Mouse (Mus musculus) megakaryocyte, embryonic 14.5 days (primary cell): ENCODE data around the gene Hyal1. TPM values are rescaled to one million over a fixed set of nuclear protein-coding genes. Genes with fewer than 3 reads are reported as not detected.
A peak's percentile ranks its signal among the peaks of the same experiment; 100 is the strongest.

Experiments
- H3K27me3 ChIP-seq: replicated peaks from 2 replicates; pipeline ENCODE3; 2012; ENCODE audit warnings: inconsistent platforms
- H3K36me3 ChIP-seq: replicated peaks from 2 replicates; pipeline ENCODE3; 2012; ENCODE audit warnings: low read length, inconsistent platforms, mixed read lengths
- H3K4me1 ChIP-seq: 2 replicates; pipeline ENCODE4 v1.6.1; 2012; ENCODE audit warnings: inconsistent platforms
- H3K4me3 ChIP-seq: replicated peaks from 2 replicates; pipeline ENCODE3; 2012; ENCODE audit warnings: moderate library complexity, mild to moderate bottlenecking, inconsistent platforms
- H3K9me3 ChIP-seq: 2 replicates; pipeline ENCODE4 v1.6.1; 2012; ENCODE audit warnings: inconsistent platforms
- FLI1 ChIP-seq: IDR thresholded peaks from 2 replicates; pipeline ENCODE4 v1.6.1; 2012; ENCODE audit warnings: low read length, inconsistent platforms, mixed read lengths
- GATA1 ChIP-seq: IDR thresholded peaks from 3 replicates; pipeline ENCODE4 v1.6.1; 2012; ENCODE audit warnings: mixed read lengths, low read length, inconsistent platforms, borderline replicate concordance
- polyA plus RNA-seq: library from polyadenylated mRNA; stranded (reverse); fragments of >175 nt; gene quantifications from 2 replicates; pipeline ENCODE4 v1.2.3, GENCODE M21; 2012; ENCODE audit warnings: low replicate concordance; ENCODE audit not compliant: insufficient read depth

Gene Hyal1
- polyA plus RNA-seq, 1 experiment: 2.6 TPM

- H3K36me3 ChIP-seq: peaks cover 54% of the 10 kb centered on the region
Measured at GRCm38 (mm10) chr9:107594281-107595062, 17.7 kb downstream of the Hyal1 start.

DNA sequence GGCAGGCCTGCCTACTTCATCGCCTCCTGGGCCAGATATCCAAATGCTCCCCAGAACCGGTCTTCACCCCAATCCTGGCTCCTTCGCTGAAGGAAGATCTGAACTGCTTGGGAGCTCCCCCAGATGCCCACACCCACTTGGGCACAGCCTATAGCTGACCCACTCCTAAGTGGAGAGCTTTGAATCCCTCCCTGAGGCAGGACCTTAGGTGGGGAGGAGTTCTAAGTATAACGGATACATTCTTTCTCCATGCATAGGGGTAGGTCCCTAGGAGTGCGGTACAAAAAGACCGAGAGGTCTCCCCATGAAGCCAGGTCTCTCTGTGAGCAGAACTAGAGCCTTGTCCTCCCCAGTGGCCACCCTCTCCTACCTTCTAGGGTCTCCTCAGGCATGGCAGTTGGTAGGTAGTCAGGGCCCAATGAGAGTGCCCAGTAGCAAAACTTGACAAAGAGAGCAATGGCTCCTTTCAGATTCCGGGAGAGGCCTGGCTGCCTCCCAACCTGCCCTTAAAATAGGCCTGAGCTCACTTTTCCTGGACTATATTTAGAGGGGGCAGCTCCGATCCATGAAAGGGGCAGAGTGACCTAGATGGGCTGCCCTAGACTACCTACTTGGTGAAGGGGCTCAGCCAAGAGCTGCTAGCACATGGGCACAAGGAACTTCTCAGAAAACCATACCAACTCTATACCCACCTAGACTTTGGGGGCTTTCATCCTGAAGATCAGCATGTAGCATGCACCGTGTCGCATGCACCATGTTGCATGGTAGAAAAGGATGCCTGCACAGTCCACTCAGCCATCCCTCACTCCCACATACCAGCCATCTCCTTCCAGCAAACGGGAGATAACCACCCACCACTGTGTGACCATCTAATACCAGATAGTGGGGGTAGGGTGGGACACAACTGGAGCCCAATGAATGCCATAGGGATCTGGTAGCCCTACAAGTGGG lies 20.2 kb downstream of the Hyal1 start:
- Histone ChIP-seq H3K9me3 (no peaks in the 10 kb centered on the region), H3K4me3 (no peak overlapping the region), H3K27me3 (peaks cover 41% of the 10 kb centered on the region), H3K4me1 (peaks cover 51% of the 10 kb centered on the region), H3K36me3 (peaks cover 31% of the 10 kb centered on the region)
- TF ChIP-seq FLI1 (no peak), GATA1 (no peak)

More at GRCm38 (mm10) chr9:107594281-107595062, 17.7 kb downstream of the Hyal1 start:
- H3K9me3 ChIP-seq: no peaks in the 10 kb centered on the region
- peaks cover 18% of the 10 kb centered on the region for H3K27me3 ChIP-seq
- H3K4me1 ChIP-seq: peaks cover 57% of the 10 kb centered on the region
- TF ChIP-seq FLI1 (no peak), GATA1 (no peak)
- no peak overlapping the region for H3K4me3 ChIP-seq

- H3K4me1 ChIP-seq: peaks cover 50% of the 10 kb centered on the region
Measured at GRCm38 (mm10) chr9:107598385-107598784, 21.7 kb downstream of the Hyal1 start.

DNA sequence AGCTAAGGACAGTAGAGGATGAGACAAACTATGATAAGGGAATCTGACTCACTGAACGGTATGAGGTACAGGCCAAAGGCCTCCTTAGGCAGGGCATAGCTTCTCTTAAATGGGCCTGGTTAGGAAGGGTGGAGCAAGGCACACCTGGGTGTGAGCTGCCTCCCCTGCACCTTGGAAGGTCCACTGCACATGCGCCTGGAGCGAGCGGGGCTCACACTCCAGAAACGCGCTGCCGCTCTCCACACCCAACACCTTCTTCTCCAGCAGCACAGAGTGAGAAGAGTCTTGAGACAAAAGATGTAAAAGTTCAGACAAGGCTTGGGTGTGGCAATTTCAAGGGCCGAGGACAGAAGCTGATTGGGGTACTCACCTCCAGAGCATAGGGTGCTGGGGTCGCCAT lies 22.7 kb downstream of the Hyal1 start:
- TF ChIP-seq FLI1 (no peak), GATA1 (no peak)
- H3K36me3 ChIP-seq: peaks cover 8% of the 10 kb centered on the region
- H3K4me3 ChIP-seq: no peak overlapping the region
- H3K9me3 ChIP-seq: no peaks in the 10 kb centered on the region
- peaks cover 41% of the 10 kb centered on the region for H3K4me1 ChIP-seq
- peaks cover 51% of the 10 kb centered on the region for H3K27me3 ChIP-seq

More at GRCm38 (mm10) chr9:107598385-107598784, 21.7 kb downstream of the Hyal1 start:
- H3K4me3 ChIP-seq: no peak overlapping the region
- peaks cover 45% of the 10 kb centered on the region for H3K27me3 ChIP-seq
- H3K9me3 ChIP-seq: no peaks in the 10 kb centered on the region
- TF ChIP-seq GATA1 (no peak), FLI1 (no peak)
- H3K36me3 ChIP-seq: peaks cover 18% of the 10 kb centered on the region

DNA sequence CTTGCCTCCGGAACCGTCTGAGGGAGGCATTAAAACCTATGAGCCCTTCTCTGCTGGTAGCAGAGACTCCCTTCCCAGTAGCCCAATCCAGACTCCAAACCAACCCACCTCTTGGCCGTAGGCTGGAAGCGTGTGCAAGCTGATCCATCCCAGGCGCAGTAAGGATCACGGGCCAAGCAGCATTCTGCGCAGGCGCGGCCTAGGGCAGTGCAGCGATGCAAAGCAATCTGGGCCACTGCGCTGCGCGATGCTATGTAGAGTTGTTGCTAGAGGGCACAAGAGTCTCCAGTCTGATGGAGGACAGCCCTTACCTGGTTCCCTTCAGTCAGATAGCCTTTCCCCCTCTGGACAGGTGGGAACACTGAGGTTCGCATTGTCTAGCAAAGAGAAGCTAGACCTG lies 23.1 kb downstream of the Hyal1 start:
- peaks cover 4% of the 10 kb centered on the region for H3K36me3 ChIP-seq
- peaks cover 53% of the 10 kb centered on the region for H3K27me3 ChIP-seq

DNA sequence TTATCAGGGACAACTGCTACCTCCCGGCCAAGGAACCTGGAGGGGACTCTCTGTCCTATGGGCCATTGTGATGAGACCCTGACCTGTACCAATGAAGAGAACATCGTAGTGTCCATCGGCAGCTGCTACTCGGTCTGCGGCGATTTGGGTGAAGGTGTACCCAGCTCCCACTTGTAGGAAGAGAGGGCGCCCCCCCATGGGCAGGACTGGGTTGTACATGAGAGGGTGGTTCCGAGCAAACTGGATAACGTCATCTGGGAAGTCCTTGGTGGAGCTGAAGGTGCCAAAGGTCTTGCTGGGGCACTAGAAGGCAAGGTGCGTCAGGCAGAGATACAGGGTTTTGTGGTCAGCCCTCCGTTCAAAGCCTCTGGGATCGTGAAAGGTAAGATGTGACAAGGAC lies 24.0 kb downstream of the Hyal1 start:
- Histone ChIP-seq H3K36me3 (no peaks in the 10 kb centered on the region), H3K4me1 (peaks cover 44% of the 10 kb centered on the region), H3K4me3 (no peak overlapping the region), H3K9me3 (no peaks in the 10 kb centered on the region), H3K27me3 (peaks cover 61% of the 10 kb centered on the region)
- TF ChIP-seq FLI1 (no peak), GATA1 (no peak)

More for the DNA sequence above, 23.1 kb downstream of the Hyal1 start:
- Histone ChIP-seq H3K9me3 (no peaks in the 10 kb centered on the region), H3K4me3 (no peak overlapping the region), H3K4me1 (peaks cover 41% of the 10 kb centered on the region)
- TF ChIP-seq GATA1 (no peak), FLI1 (no peak)

- peaks cover 44% of the 10 kb centered on the region for H3K4me1 ChIP-seq
- TF ChIP-seq FLI1 (no peak), GATA1 (no peak)
- H3K4me3 ChIP-seq: no peak overlapping the region
- no peaks in the 10 kb centered on the region for H3K36me3 ChIP-seq
- H3K27me3 ChIP-seq: peaks cover 65% of the 10 kb centered on the region
- no peaks in the 10 kb centered on the region for H3K9me3 ChIP-seq
Measured at GRCm38 (mm10) chr9:107601275-107601674, 24.5 kb downstream of the Hyal1 start.

DNA sequence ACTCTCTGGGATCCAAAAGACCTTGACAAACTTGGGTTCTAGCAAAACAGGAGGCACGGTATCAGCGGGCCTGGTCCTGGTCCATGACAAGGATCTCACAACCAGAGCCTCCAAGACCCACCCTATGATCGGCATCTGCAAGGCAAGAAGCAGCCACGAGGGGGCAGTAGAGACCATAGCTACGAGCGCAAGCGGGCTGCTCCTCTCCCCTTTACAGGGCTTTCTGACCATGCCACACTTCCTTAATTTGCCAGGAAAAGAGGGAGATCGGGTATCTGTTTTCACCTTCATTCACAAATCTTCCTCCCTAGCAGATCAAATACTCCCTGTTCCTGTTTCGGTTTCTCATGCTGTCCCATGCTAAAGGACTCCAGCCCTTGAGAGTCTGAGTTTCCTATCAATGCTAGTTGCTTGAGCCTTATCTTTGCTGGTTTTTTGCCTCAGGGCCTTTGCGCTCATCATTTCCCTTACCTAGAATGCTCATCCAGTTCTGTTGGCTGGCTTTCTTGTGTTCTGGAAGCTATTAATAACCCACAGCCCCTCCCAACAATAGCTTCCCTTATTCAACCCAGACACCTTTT lies 25.4 kb downstream of the Hyal1 start:
- Histone ChIP-seq H3K4me1 (peaks cover 45% of the 10 kb centered on the region), H3K27me3 (peaks cover 69% of the 10 kb centered on the region), H3K4me3 (peak overlapping the region; percentile 86), H3K9me3 (no peaks in the 10 kb centered on the region), H3K36me3 (no peaks in the 10 kb centered on the region)
- TF ChIP-seq FLI1: no peak
- no peak for TF ChIP-seq GATA1

DNA sequence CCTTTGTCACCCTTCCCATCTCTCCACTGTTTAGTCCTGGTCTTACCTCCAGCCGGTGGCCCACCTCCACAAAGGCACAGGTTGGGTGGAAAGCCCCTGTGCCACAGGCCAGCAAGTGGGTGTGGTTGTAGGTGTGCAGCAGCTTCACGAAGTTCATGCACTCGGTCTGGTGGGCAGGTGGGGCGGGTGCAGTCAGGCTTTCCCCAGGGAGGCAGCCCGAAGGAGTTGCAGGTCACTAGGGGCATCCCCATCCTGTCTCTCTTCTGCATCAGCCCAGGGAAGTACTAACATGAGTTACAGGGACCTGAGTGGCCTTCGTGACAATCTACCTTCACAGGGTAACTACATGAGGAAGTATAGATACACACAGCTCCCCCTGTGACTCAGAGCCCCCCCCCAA lies 26.5 kb downstream of the Hyal1 start:
- Histone ChIP-seq H3K27me3 (peaks cover 68% of the 10 kb centered on the region), H3K9me3 (no peaks in the 10 kb centered on the region), H3K36me3 (no peaks in the 10 kb centered on the region), H3K4me3 (no peak overlapping the region), H3K4me1 (peaks cover 43% of the 10 kb centered on the region)
- no peak for TF ChIP-seq FLI1
- TF ChIP-seq GATA1: no peak
